Mouse (Mus musculus) layer of hippocampus, postnatal 14 days (tissue): ENCODE data around the gene Lrrc29. TPM values are rescaled to one million over a fixed set of nuclear protein-coding genes. Genes with fewer than 3 reads are reported as not detected.

Experiments
- DNase-seq, 2 experiments: peaks; one replicate each; pipeline ENCODE4 v3.0.0; 2021 to 2022; ENCODE audit warnings: low spot score in 2 of 2, mixed read lengths in 1 of 2
- microRNA-seq, 2 experiments: library from miRNA; unstranded; fragments of <30 nt; microRNA quantifications; one replicate each; pipeline ENCODE4 v1.2.0; 2021
- total RNA-seq, 2 experiments: library from RNA; stranded (reverse); gene quantifications; 2 replicates each; pipeline ENCODE4 v1.2.3; 2021

Lrrc29 gene
- total RNA-seq, 2 experiments from 2014 or later = 5.0 to 8.3 TPM

GRCm38 (mm10) chr8:105269075-105269458 is 57.0 kb downstream of the Lrrc29 start:
- DNase-seq = no peak

GRCm38 (mm10) chr8:105268342-105269074 is 57.6 kb downstream of the Lrrc29 start:
- DNase-seq = peak; percentile 71 to 84

- no peak for DNase-seq
Measured at GRCm38 (mm10) chr8:105266775-105267174, 59.3 kb downstream of the Lrrc29 start.

DNA sequence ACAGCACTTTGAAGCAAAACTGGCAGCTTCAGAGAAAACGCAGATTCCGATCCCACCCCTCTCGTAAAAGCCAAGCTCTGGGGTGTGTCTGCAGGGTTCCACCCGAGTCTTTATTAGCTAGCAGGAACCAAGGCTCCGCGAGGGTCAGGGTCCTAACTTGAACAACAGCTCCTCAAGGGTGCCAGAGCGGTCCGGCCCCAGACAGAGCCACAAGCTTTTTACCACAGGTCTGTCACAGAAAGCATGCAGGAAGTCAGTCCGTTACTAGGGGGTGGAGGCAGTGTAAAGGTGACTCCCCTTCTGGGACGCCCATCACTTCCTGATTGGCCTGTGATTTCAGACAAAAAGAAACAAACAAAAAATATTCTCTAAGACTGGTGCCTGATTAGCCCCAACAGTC is 61.0 kb downstream of the Lrrc29 start:
- no peak for DNase-seq

- DNase-seq = no peak
Measured at GRCm38 (mm10) chr8:105264024-105264982, 61.8 kb downstream of the Lrrc29 start, which contains the start of the genes Tradd and Fbxl8. TSS of gene Tradd (minus strand) at chr8:105264609. TSS of gene Fbxl8 (plus strand) at chr8:105264648.

DNA sequence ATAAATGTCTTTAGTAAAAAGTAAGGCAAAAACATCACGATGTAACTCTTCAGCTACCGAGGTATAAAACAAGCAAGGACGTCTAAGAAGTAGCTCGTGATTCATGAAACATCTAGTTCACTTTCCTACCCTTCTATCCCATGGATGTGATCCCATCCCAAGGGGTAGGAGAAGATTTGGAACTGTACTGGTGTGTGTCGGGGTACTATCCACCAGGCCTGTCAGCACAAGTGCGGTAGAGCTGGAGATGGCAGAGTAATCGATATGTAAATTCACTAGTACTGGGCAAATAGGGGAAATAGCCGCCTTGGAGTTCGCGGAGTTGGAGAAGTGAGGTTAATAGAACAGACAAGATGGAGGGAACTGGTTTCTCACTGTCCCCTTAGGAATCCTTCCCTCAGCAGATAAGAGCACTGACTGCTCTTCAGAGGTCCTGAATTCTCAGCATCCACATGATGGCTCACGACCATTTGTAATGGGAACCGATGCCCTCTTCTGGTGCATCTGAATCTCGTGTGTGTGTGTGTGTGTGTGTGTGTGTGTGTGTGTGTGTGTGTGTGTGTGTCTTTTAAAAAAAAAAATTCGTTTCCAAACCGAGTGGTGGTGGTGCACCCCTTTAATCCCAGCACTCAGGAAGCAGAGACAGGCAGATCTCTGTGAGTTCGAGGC is 62.7 kb downstream of the Lrrc29 start:
- no peak for DNase-seq

Small RNAs within 50 kb of the gene (microRNA-seq; reads per million reads assigned to microRNA genes)
- gene Gm27320 = 0 reads per million in 2 experiments
- gene Mir328 = 4,921 to 5,805 reads per million in 2 experiments

Other genes with a start within 250 kb of the Lrrc29 start
- not detected for gene Ces3b, start 242.5 kb downstream of the Lrrc29 start, total RNA-seq
- gene Ces4a, start 194.5 kb downstream of the Lrrc29 start, total RNA-seq = not detected
- gene Cbfb, start 155.6 kb downstream of the Lrrc29 start, total RNA-seq = 10 to 100 TPM; 26.1 to 27.3 TPM
- gene D230025D16Rik, start 101.1 kb downstream of the Lrrc29 start, total RNA-seq = 10 to 100 TPM; 29.2 to 30.9 TPM
- gene B3gnt9, start 71.1 kb downstream of the Lrrc29 start, total RNA-seq = 1 to 10 TPM; 3.6 to 4.2 TPM
- 1 to 10 TPM; 6.0 to 7.4 TPM for gene Tradd, start 61.7 kb downstream of the Lrrc29 start, total RNA-seq
- gene Fbxl8, start 61.6 kb downstream of the Lrrc29 start, total RNA-seq = 1 to 10 TPM in 1 of 2 experiments, under 1 TPM in 1; 0.52 to 1.1 TPM
- gene Hsf4, start 56.5 kb downstream of the Lrrc29 start, total RNA-seq = 1 to 10 TPM; 1.4 to 1.9 TPM
- gene Nol3, start 50.1 kb downstream of the Lrrc29 start, total RNA-seq = 1 to 10 TPM; 5.8 to 5.9 TPM
- 10 to 100 TPM; 32.4 to 33.1 TPM for gene 4931428F04Rik, start 36.4 kb downstream of the Lrrc29 start, total RNA-seq
- gene Exoc3l, start 30.2 kb downstream of the Lrrc29 start, total RNA-seq = 1 to 10 TPM; 2.1 to 2.3 TPM
- gene E2f4, start 28.6 kb downstream of the Lrrc29 start, total RNA-seq = 10 to 100 TPM; 28.8 to 33.6 TPM
- 1 to 10 TPM; 1.2 to 1.4 TPM for gene Elmo3, start 20.7 kb downstream of the Lrrc29 start, total RNA-seq
- gene Tmem208, start 76 bp upstream of the Lrrc29 start, total RNA-seq = 10 to 100 TPM; 41.3 to 45.8 TPM
- gene Fhod1, start 21.7 kb upstream of the Lrrc29 start, total RNA-seq = 1 to 10 TPM; 2.6 to 3.4 TPM
- 10 to 100 TPM; 10.7 to 11.9 TPM for gene Slc9a5, start 22.6 kb upstream of the Lrrc29 start, total RNA-seq
- 1 to 10 TPM in 1 of 2 experiments, under 1 TPM in 1; 0.81 to 1.2 TPM for gene Plekhg4, start 47.0 kb upstream of the Lrrc29 start, total RNA-seq
- not detected for gene Kctd19, start 87.2 kb upstream of the Lrrc29 start, total RNA-seq
- under 1 TPM; 0.60 to 0.78 TPM for gene Lrrc36, start 87.3 kb upstream of the Lrrc29 start, total RNA-seq
- 10 to 100 TPM; 29.0 to 30.2 TPM for gene Tppp3, start 145.2 kb upstream of the Lrrc29 start, total RNA-seq
- gene Zdhhc1, start 170.6 kb upstream of the Lrrc29 start, total RNA-seq = 10 to 100 TPM; 20.8 to 22.4 TPM
- gene Hsd11b2, start 192.5 kb upstream of the Lrrc29 start, total RNA-seq = under 1 TPM; 0.18 to 0.21 TPM
- gene Atp6v0d1, start 239.8 kb upstream of the Lrrc29 start, total RNA-seq = 100 to 1,000 TPM; 321 to 323 TPM